Mouse (Mus musculus): ENCODE data around the gene Rsph6a.

Gene Rsph6a

GRCm38 (mm10) chr7:19054047-19054776 is at the start of gene Rsph6a:
Gene Rsph6a (plus strand): TSS chr7:19054690.
- no peak for DNase-seq

DNA sequence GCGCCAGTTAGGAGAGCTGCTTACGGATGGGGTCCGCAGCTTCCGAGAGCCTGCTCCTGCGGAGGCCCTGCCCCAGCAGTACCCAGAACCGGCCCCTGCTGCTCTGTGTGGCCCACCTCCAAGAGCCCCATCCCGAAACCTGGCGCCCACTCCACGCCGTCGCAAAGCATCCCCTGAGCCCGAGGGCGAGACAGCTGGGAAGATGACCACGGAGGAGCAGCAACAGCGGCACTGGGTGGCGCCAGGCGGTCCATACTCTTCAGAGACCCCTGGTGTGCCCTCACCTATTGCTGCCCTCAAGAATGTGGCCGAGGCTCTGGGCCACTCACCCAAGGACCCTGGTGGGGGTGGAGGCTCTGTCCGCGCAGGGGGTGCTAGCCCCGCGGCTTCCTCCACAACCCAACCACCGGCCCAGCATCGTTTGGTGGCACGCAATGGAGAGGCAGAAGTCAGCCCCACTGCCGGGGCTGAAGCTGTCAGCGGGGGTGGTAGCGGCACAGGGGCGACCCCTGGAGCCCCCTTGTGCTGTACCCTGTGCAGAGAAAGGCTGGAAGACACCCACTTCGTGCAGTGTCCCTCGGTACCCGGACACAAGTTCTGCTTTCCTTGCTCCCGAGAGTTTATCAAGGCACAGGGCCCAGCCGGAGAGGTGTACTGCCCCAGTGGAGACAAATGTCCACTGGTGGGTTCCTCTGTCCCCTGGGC is 48.9 kb upstream of the Rsph6a start:
- DNase-seq: no peak

DNA sequence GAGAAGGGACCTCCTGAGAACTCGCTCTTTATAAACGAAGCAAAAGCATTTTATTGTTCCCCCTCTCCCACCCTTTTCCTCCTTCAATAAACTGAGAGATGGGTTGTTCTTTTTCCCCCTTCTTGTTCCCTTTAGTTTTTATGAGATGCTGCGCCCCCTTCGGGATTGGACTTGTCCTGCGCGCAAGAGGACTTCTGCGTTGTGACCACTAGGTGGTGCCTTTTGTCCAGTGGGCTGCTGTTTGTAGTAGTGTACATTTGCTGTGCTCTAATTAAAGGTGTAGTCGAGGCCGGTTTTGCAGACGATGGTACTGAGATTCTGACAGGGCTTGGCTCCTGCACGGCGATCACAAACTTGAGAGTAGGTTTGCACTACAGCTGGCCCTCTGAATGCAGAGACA is 48.0 kb upstream of the Rsph6a start:
- DNase-seq: peak; percentile 76

DNA sequence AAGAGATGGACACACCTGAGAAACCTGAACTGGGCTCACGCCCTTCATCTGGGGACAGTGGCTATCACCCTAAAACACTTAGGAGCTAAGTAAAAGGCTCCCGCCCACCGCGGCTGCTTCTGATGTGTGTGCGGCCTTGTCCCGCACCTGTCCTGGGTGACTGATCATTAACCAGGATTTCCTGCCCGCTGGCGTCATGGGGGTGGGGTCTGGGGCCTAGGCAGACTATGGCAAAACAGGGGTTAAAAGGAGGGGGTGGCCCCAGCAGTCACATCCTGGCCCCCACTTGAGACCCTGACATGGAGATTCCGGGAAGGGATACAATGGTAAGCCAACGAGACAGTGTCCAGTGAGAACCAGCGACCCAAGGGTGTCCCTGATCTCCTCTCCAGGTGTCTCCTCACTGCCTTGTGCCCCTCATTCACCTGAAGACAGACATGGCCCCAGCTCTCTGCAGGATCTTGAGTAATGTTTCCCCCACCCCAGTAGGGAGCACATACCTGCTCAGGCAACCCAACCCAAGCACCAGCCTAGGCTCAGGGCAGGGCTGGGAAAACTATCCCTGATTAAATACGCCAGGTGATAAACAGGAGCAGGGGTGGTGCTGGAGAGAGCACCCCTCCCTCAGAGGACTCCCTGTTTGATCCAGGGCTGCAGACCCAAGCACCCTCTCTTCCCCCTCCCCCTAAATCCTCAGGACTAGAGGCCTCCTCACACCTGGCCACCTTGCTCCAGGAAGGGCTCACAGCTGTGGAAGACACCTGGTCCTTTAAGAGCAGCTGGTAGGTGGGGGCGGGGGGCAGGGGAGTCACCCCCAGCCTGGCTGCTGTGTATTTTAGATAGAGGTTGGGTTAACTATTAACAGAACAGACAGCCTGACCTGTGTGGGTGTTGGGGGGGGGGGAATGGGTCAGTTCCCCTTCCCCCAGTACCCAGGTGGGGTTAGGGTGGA is 47.2 kb upstream of the Rsph6a start:
- DNase-seq: no peak

DNA sequence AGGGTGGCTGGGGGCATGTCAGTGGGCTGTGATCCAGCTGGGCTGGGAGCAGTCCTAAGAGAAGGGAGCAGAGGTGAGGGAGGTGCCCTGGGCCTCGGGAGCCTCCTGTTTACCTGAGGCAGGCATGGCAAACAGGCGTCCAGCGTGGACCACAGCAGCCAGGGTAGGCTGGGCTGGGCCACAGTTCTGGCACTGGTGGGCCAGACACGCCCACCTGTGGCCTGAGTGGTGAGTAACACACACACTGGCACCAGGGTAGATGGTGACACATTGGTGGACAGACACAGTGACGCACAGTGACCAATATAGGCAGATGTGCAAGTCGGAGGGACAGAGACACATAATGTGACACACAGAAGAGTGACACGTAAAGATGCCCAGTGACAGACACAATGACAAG is 43.9 kb upstream of the Rsph6a start:
- DNase-seq: no peak

DNA sequence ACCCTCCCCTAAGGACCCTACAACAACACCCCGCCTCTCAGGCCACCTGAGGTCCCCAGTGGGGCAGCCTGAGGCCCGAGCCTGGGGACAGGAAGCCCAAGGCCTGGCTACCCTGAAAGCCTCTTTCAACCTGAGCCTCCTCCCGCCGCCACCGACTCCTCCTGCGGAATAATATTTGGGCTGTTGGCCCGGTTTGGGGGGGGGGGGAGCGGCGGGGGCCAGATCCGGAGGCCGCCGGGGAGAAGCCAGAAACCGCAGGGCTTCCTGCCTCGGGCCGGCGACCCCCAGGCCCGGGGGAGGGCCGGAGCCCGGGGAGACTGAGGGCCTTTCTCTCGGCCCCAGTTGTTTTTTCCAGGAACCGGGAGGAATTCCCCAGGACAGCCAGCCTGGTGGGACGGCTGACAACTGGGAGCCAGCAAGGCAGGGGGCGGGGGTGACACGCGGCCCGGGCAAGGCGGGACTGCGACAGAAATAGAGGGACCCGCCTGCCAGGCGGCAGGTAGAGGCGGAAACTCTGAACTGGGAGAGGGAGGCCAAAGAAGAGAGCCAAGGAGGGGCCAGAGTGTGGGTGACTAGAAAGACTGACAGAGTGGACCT is 42.4 kb upstream of the Rsph6a start:
- peak; percentile 8 for DNase-seq

DNA sequence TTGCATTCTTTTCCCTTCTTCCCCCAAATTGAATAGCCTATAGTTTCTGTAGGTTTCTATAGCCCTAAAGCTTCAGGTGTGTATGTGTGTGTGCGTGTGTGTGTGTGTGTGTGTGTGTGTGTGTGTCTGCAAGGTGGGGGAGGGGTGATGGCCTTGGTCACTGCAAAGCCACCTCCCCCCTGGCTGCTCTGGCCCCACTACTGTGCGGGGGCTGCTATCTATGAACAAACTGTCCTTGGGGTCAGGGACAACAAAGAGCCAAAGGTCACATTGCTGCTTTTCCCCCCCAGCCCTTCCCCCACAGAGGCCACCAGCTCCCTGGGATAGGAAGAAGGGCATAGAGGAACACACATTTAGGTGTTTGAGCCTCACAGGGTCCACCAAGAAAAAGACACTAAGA is 41.6 kb upstream of the Rsph6a start:
- no peak for DNase-seq

DNA sequence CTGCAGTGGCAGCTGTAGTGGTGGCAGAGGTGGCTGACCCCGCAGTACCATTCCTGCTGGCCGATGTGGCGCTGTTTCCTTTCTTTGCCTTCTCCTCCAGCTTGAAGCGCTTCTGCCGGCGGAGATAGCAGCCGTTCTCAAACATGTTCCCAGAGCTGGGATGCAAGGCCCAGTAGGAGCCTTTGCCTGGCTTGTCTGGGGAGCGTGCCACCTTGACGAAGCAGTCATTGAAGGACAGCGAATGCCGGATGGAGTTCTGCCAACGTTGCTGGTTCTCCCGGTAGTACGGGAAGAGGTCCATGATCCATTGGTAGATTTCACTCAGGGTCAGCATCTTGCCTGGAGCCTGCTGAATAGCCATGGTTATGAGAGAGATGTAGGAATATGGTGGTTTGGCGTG is 40.0 kb upstream of the Rsph6a start:
- DNase-seq: no peak

DNA sequence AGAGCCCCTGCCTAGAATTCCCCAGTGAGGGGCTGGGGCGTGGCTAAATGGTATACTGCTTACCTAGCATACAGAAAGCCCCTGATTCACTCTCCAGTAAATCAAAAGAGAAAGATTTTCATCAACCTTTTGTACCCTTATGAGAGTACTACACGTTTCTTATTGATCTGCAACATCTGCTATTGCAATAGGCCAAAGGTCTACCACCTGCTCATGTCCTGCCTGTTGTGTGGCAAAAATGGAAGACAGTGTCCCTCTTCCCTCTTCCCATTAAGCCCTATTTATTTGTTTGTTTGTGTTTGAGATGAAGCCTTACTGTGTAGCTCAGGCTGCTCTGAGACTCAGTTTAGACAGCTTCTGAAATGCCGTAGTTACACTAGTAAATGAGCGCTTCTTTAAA is 38.4 kb upstream of the Rsph6a start:
- no peak for DNase-seq

DNA sequence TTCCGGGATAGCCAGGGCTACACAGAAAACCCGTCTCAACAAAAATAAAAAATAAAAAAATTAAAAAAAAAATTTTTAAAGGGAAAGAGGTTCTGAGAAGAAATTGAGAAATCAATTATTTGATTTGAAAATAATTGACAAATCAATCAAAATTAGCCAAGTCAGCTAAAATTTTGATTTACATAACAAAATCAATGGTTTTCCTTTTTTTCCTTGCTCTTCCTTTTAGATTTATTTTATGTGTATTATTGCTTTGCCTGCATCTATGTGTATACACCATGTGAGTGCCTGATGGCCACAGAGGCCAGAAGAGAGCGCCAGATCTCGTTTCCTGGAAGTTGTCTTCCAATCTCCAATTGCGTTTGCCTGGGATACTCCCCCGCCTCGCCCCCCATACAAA is 36.6 kb upstream of the Rsph6a start:
- no peak for DNase-seq

DNA sequence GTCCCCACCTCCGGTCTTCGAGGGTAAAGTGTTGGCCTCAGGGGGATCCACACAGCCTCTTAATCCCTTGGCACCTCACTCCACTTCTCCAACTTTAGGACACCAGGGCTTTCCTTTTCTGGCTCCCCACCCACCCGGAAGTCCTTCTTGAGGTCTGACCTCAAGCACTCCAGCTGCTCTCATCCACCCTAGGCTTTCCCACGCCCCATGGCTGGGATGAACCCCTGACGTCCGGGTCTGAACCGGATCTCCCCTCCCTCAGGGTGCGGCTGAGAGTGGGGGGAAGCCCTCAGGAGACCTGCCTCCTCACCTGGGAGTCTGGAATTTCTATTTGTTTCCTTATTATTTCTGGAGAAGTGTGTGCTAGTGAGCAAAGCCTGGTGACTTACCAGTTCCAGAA is 33.4 kb upstream of the Rsph6a start:
- no peak for DNase-seq

DNA sequence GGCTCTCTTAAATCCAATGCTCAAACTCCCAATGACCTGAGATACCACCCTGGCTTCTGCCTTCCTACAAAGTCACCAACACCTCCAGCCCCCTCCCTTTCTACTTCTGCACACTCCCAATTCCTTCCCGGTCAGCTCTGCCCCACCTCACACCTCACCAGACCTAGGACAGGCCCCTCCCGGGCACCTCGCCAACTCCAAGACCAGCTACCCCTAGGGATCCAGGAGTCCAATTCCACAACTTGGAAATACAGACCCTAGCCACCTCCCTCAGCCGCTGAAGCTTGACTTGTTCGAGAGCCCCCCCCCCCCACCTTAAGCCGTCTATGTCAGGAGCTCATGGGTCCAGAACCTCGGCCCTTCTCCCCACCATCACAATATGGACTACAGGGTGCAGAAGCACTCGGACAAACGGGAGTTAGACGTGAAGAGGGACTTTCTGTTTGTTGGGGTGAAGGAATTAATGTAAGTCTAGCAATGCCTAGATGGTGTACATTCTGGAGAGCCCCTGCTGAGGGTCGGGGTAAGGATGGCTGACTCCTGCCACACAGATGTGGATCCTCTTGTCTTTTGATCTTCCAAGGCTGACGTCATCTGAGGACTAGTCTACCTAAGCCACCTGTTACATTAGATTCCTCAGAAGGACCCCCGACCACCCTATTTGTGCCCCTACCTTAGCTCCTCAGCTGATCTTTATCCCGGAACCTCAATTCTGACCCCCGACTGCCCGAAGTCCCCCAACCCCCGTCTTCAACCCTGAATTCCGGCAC is 32.1 kb upstream of the Rsph6a start:
- no peak for DNase-seq

GRCm38 (mm10) chr7:19023357-19023814 is 31.1 kb upstream of the Rsph6a start, which contains the start of gene Foxa3:
Gene Foxa3 (minus strand): TSS chr7:19023538.
- no peak for DNase-seq

GRCm38 (mm10) chr7:19024096-19024506 is 30.4 kb upstream of the Rsph6a start, which contains the start of gene Sympk:
Gene Sympk (plus strand): TSS chr7:19024377.
- DNase-seq: peak; percentile 97

GRCm38 (mm10) chr7:19024581-19025255 is 29.8 kb upstream of the Rsph6a start:
- no peak for DNase-seq

DNA sequence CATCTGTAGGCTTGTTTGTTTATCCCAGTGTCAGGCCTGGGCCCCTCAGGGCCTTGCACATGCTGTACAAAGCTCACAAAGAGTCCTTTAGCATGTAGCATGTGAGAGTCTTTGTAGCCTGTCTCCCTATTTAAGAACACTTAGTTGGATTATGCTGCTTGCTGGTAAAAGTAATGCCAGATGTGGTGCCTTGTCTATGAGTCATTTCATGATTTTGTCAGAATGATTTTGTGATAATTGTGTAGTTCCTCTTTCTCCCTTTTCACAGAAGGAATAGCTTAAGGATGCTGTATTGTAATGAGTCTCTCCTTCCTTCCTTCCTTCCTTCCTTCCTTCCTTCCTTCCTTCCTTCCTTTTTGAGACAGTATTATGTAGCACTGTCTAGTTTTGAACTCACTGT is 26.4 kb upstream of the Rsph6a start:
- no peak for DNase-seq

DNA sequence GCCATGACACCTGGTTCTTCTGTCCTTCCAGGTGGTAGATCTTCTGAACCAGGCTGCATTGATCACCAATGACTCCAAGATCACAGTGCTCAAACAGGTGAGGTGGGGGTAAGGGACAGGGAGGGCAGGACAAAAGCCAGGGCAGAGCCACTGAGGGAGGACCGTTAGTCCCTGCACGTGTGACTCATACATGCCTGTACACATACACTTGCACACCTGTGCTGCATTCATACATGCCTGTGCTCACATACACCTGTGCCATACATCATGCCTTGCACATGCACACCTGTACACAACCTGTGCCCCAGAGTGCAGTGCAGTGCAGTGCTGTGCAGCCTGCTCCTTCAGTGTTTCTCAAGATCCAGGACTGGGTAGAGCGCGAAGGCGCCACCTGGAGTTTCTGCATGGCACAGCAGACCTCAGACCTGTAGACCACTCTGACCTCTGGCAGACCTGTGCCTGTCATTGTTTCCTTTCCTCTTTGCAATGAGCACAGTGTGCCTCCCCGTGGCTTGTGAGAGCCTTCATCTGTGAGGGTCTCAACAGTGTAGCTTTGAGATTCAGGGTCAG is 25.3 kb upstream of the Rsph6a start:
- no peak for DNase-seq

GRCm38 (mm10) chr7:19031641-19032040 is 22.8 kb upstream of the Rsph6a start:
- no peak for DNase-seq

- DNase-seq: no peak
Observed at GRCm38 (mm10) chr7:19044616-19045015, 9.9 kb upstream of the Rsph6a start.

- no peak for DNase-seq
Observed at GRCm38 (mm10) chr7:19046286-19047069, 8.0 kb upstream of the Rsph6a start.
